Mouse (Mus musculus) testis, adult 2 months (tissue): ENCODE results near the gene Reep3. TPM values are rescaled to one million over a fixed set of nuclear protein-coding genes. Genes with fewer than 3 reads are reported as not detected.

Source experiments
- H3K27ac ChIP-seq: fragments of 200-500 bp; 2 replicates; pipeline ENCODE4 v1.5.1; 2012; ENCODE audit warnings: low read depth, low read length; ENCODE audit not compliant: control insufficient read depth, insufficient read depth
- H3K27me3 ChIP-seq: fragments of 200-500 bp; 2 replicates; pipeline ENCODE4 v1.6.1; 2012; ENCODE audit warnings: mild to moderate bottlenecking, low read length, moderate library complexity; ENCODE audit not compliant: control insufficient read depth, insufficient read depth
- H3K36me3 ChIP-seq: fragments of 200-500 bp; 2 replicates; pipeline ENCODE4 v1.6.1; 2012; ENCODE audit warnings: mild to moderate bottlenecking, low read length; ENCODE audit not compliant: control insufficient read depth, insufficient read depth
- H3K4me1 ChIP-seq: fragments of 200-500 bp; 2 replicates; pipeline ENCODE4 v1.6.1; 2012; ENCODE audit warnings: low read length; ENCODE audit not compliant: control insufficient read depth, insufficient read depth
- H3K4me3 ChIP-seq: fragments of 200-500 bp; 2 replicates; pipeline ENCODE4 v1.5.1; 2012; ENCODE audit warnings: low read depth, mild to moderate bottlenecking, low read length, moderate library complexity, mixed read lengths; ENCODE audit not compliant: control insufficient read depth
- CTCF ChIP-seq: fragments of 200-500 bp; IDR thresholded peaks from 2 replicates; pipeline ENCODE4 v1.5.1; 2012; ENCODE audit warnings: low read depth, mild to moderate bottlenecking, inconsistent platforms, low read length, moderate library complexity; ENCODE audit not compliant: control insufficient read depth, insufficient read depth, insufficient replicate concordance
- POLR2A ChIP-seq: fragments of 200-500 bp; IDR thresholded peaks from 2 replicates; pipeline ENCODE4 v1.6.1; 2012; ENCODE audit warnings: low read depth, mild to moderate bottlenecking, inconsistent platforms, low read length, moderate library complexity; ENCODE audit not compliant: control insufficient read depth
- polyA plus RNA-seq: library from polyadenylated mRNA; depleted of rRNA; stranded (reverse); fragments of >200 nt; gene quantifications from 2 replicates; pipeline ENCODE4 v1.2.3, GENCODE M21; 2012

The Reep3 gene
- polyA plus RNA-seq, 1 experiment, result 2.3 TPM

DNA sequence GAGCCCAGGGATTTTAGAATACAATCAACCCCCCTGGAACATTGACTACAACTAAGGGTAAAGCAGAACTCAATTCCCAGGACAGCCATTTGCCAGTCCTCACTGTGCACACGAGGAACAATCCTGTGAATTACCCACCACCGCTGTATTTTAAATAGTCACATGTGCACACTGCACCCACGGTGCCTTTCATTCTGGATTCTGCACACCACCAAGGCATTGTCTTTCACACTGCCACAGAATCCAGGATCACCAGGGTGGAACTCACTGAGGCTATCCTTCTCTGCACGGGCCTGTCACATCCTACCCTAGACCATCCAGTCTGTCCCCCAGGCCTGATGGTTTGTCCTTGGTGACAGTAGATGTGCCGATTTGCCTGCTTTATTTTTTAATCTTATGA, 30.8 kb downstream of the Reep3 start:
- no peak overlapping the region for H3K27ac ChIP-seq
- H3K27me3 ChIP-seq, result no peaks in the 10 kb centered on the region
- H3K36me3 ChIP-seq, result no peaks in the 10 kb centered on the region
- peaks cover 3% of the 10 kb centered on the region for H3K4me1 ChIP-seq
- TF ChIP-seq POLR2A, result no peak
- no peak for TF ChIP-seq CTCF
- no peak overlapping the region for H3K4me3 ChIP-seq

GRCm38 (mm10) chr10:67065277-67065887, 31.4 kb downstream of the Reep3 start:
- Histone ChIP-seq H3K4me1 (peaks cover 3% of the 10 kb centered on the region), H3K27ac (no peak overlapping the region), H3K4me3 (no peak overlapping the region), H3K27me3 (no peaks in the 10 kb centered on the region), H3K36me3 (no peaks in the 10 kb centered on the region)
- TF ChIP-seq POLR2A (no peak), CTCF (no peak)

DNA sequence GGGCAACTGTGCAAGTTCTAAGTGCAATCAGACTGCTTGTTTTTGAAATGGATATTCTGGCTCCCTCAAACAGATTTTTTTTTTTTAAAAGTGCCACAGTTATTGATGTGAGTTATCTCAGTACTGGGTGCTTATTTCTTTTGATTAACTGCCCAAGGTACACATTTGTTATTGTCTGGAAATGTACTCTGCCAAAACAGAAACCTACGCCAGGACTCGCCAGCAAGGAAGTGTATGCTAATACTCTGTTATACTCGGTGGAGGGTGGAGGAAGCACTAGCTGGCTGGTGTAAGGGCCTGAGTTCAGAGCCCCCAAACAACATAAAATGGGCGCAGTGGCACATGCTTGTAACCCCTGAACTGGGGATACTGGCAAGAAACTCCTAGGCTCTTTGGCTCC, 34.9 kb downstream of the Reep3 start:
- no peak overlapping the region for H3K27ac ChIP-seq
- H3K36me3 ChIP-seq, result no peaks in the 10 kb centered on the region
- H3K4me3 ChIP-seq, result no peak overlapping the region
- TF ChIP-seq CTCF, result no peak
- no peak for TF ChIP-seq POLR2A
- no peaks in the 10 kb centered on the region for H3K27me3 ChIP-seq
- peaks cover 4% of the 10 kb centered on the region; the same call in 1 of the 2 replicates for H3K4me1 ChIP-seq

DNA sequence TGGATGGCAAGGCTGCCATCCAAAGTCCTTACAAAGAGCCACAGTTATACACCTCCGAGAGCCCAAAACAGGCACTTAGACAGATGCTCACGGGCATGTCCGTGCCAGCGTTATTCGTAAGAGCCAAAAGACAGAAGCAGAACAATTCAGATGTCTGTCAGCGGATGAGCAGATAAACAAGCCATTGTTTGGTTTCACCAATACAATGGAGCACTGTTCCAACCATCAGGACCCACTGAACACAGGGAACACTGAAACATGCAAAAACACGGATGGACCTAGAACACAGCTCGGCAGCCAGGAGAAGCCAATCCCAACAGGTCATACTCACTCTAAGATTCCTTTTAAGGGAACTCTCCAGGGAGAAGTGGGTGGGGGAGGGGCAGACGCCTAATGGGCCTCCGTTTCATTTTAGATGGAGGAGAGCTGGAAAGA, 35.4 kb downstream of the Reep3 start:
- H3K36me3 ChIP-seq, result no peaks in the 10 kb centered on the region
- TF ChIP-seq POLR2A (no peak), CTCF (no peak)
- H3K27me3 ChIP-seq, result no peaks in the 10 kb centered on the region
- peaks cover 4% of the 10 kb centered on the region; the same call in 1 of the 2 replicates for H3K4me1 ChIP-seq
- no peak overlapping the region for H3K4me3 ChIP-seq
- 0 out of 2 replicates have a peak overlapping the region, but pooled peaks have one; percentile 3 for H3K27ac ChIP-seq

DNA sequence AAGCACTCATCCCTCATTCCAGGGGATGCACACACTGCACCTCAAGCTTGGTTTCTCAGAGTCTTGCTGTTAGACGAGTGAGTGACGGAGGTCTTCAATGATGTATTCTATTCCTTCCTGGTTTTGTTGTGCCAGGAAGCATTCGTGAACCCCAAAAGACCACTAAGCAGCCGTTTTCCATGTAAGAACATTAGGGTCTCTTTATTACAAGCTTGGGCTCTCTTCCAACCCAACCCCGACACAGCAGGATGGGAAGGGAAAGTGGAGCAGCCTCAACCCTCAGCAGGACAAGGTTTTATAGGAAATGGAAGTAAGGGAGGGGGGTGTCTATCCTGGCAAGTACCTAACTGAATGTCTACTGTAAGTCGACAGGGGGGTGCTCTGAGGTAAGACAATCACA, 38.0 kb downstream of the Reep3 start:
- TF ChIP-seq POLR2A (no peak), CTCF (no peak)
- Histone ChIP-seq H3K27me3 (no peaks in the 10 kb centered on the region), H3K36me3 (no peaks in the 10 kb centered on the region), H3K4me3 (no peak overlapping the region), H3K27ac (no peak overlapping the region; the same call in 1 of the 2 replicates), H3K4me1 (peaks cover 4% of the 10 kb centered on the region; the same call in 1 of the 2 replicates)

DNA sequence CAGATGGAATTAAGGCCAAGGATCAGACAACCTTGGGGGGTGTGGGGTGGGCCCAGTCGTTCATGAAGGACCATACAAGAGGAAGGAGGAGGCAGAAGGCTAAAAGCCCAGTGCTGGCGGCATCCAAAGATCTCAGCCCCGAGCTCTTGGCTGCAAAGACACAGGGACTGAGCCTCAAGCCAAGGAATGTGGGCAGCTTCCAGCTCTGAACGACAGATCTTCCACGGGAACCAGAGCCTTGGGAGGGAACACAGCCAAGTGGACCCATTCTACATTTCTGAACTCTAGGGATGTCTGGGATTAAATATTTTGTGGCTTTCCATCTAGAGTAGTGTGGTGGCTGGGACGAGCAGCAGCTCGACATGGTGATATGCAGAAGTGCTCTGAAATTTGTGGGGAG, 38.4 kb downstream of the Reep3 start:
- TF ChIP-seq CTCF (no peak), POLR2A (no peak)
- Histone ChIP-seq H3K4me1 (peaks cover 4% of the 10 kb centered on the region; the same call in 1 of the 2 replicates), H3K4me3 (no peak overlapping the region), H3K27ac (no peak overlapping the region; the same call in 1 of the 2 replicates), H3K36me3 (no peaks in the 10 kb centered on the region), H3K27me3 (no peaks in the 10 kb centered on the region)

DNA sequence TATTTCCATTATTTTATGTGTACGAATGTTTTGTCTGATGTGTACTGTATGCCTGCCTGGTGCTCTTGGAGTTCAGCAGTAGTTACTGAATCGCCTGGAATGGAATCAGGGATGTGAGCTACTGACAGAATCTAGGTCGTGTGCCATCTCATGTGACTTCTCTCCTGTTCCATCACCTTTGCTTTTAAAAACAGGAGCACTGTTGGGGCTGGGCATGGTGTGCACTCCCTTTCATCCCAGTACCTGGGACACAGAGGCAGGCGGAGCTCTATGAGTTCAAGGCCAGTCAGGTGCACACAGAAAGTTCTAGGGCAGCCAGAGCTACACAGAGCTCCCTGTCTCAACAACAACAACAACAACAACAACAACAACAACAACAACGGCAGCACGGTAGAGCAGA, 39.0 kb downstream of the Reep3 start:
- TF ChIP-seq CTCF (no peak), POLR2A (no peak)
- Histone ChIP-seq H3K27ac (no peak overlapping the region), H3K4me3 (no peak overlapping the region), H3K36me3 (no peaks in the 10 kb centered on the region), H3K4me1 (peaks cover 4% of the 10 kb centered on the region; the same call in 1 of the 2 replicates), H3K27me3 (no peaks in the 10 kb centered on the region)
